Mouse (Mus musculus) lung, postnatal 4 days (tissue): ENCODE measurements at regions not wholly inside any gene's neighbourhood (a gene's known extent, or its start where the extent isn't known, plus 50 kb on each side); places are given as distances from the start of the nearest gene placed in this dataset.

Experiments used
- DNase-seq, 2 experiments: peaks; one replicate each; pipeline ENCODE4 v3.0.0; 2021

DNA sequence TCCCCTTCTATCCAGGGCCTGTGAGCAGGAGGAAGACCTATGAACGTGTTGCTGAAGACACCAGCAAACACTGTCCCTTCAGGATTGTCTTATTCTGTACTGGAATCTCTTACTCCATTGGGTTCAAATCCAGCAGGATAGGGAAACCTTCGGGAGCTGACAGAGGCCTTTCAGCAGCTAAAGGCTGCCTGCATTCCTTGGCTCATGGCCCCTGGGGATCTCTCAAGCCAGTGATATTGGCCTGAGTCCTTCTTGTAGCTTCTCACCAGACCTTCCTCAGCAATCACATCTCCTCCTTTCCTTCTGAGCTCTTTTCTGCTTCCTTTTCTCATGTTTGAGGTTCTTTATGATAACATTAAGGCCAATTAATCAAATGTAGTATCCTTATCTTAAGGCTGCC lies 103.8 kb upstream of the Sh3bp4 start:
- no peak for DNase-seq

DNA sequence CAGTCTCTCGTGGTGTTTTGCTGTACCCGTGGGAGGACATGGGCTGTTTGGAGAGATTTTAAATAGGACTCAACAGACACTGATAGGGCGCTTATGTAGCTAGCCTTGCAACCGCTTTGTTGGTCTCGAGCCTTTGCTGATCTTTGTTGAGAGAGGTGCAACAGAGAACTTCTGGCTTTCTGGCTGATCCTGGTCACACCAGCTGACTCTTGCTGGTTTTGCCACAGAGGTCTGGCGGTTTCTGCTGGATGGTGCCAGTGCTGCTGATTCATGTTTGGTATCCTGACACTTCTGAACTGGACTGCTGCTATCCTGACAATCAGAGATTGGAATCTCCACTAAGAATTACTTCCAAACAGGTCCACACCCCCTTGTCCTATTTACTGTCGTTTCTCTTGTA lies 102.1 kb upstream of the Sh3bp4 start:
- no peak for DNase-seq

- no peak for DNase-seq
These were observed 101.2 kb upstream of the Sh3bp4 start for GRCm38 (mm10) chr1:88969016-88969415.

DNA sequence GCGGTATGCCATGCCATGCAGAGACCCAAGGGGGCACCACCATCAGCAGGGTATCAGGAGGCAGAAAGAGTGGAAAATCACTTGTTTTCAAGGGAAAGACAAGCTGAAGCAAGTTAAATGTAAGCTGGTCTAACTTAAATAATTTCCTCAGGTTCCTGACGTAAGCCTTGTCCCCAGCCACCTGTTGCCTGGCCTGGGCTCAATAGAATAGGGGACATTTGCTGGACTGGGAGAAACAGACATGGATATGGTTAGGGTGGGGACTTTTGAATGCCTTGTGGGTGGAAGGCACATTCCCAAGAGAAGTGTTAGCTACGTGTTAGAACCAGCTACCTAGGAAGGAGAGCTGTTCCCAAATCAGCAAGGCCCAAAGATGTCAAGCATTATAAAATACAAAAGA lies 100.6 kb upstream of the Sh3bp4 start:
- no peak for DNase-seq

GRCm38 (mm10) chr1:88976101-88976500 lies 94.1 kb upstream of the Sh3bp4 start:
- no peak for DNase-seq

- DNase-seq: no peak
These were observed 82.1 kb upstream of the Sh3bp4 start for GRCm38 (mm10) chr1:88988011-88988695.

DNA sequence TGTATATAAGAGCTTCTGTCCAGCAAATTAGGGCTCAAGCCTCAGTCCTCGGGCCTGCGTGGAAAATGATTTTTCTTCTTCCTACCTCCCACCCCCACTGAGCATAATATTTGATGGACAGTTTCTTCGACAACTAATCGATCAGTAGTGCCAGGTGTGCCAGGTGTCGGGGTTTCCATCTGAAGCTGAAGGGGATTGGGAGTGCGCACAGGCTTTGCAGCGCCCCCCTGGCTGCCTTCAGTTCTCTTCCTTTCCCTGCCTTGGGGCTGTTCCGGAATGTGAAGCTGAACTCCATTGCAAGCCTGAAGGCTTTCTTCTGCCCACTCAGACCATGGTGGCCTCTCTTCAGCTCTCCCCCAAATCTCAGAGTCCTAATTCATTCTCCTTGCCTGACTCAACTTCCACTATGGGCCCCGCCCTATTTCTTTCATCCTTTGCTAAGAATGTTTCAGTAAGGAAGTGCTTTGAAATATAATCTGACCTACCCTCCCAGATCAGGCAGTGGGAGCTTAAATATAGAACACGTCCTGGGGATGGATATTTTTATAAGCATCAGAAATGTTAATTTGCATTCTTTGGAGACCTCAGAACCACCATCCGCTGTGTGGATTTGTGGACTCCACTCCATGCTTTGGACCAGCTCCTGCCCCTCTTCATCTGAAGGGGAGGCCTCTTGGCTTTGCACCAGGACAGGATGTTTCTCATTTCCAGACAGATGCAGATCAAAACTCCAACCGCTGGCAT lies 75.5 kb upstream of the Sh3bp4 start:
- DNase-seq: peak; percentile 67

- DNase-seq: no peak
These were observed 74.3 kb upstream of the Sh3bp4 start for GRCm38 (mm10) chr1:88995945-88996344.

DNA sequence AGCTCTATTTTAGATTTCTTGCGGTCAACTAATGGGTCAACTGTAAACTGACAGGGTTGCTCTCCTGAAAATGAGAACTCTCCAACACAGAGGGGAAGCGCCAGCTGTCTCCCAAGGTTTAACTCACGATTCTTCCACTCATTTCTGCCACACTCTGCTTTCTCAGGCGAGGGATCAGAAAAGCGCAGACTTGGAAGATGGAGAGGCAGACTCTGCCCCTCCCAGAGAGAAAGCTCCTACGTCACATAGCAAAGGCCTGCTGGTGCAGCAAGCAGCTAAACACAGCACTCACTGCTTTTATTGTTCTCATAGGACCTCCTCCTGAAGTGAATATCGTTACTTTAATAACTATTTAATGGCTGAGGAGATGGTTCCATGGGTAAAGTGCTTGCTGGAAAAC lies 73.6 kb upstream of the Sh3bp4 start:
- DNase-seq: no peak

DNA sequence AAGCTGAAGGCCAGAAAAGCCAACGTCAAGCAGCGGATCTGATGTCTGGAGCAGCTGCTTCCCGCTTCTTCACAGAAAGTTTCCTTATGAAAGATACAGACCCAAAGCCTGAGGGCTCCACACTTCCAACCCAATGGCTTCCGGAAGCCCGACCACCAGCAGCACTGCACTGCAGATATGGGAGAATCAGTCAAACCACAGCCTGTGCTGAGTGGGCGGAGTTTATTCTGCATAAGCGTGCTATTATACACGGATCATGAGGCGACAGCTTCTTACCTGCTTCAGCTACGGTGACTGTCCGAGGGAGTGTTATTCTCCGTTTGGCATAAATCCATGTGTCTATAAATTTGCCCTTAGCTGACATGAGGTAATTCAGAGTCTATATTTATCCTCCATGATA lies 72.4 kb upstream of the Sh3bp4 start:
- DNase-seq: no peak

GRCm38 (mm10) chr1:89002326-89002725 lies 67.9 kb upstream of the Sh3bp4 start:
- no peak for DNase-seq

- DNase-seq: no peak
These were observed 66.5 kb upstream of the Sh3bp4 start for GRCm38 (mm10) chr1:89003752-89004151.

DNA sequence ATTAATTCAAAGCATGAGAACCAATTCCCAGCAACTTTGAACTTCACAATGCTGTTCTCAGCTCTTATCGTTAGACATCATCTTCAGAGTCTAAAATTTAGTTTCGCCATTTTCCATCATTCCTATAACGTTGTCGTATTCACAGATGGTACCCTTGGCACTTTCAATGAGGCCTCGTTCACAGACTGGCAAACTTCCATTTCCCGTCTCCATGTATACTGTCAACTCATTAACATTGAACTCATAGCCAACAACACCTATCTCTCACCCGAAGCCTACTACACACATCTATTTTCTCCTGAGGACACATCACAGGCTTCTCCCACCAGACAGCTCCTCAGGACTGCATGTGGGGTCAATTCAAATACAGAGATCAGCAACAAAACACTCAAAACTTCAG lies 62.7 kb upstream of the Sh3bp4 start:
- no peak for DNase-seq

DNA sequence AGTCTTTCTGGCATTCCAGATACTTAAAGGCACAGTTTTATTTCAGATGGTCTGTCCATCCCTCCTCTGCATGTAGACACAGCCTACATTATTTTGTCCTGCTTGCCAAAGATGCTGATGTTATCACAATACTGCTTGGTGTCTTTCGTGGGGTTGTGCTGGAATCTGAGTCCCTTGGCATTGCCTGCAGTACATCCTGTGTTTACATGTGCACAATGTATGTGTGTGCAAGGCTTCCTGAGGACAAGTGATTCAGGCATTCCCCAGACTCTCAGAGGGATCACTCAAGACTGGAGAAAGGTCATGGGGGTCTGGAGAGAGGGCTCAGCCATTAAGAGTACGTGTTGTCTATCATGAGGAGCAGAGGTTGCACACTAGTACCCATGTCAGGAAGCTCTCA lies 60.0 kb upstream of the Sh3bp4 start:
- peak; percentile 18 to 50 for DNase-seq

DNA sequence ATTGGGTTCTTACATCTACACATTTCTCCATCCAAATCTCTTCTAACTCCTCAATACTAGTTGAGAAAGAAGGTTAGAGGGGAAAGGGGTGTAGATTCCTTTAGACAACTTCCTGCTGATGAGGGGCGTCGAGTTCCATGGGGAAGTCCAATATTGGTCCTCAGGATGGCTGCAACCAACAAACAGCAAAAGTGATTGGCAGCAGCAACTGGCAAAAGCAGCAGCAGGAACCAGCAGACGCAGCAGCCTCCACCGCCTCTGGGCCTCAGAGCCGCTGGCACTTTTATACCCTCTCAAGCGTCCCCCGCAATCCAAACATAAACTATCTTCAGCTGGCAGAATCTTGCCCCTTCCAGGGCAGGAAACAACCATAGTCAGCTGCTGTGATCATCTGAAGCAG lies 58.8 kb upstream of the Sh3bp4 start:
- peak in 1 of 2 experiments; percentile 44 for DNase-seq

GRCm38 (mm10) chr1:89015385-89015784 lies 54.8 kb upstream of the Sh3bp4 start:
- peak; percentile 54 to 69 for DNase-seq

- no peak for DNase-seq
These were observed 54.4 kb upstream of the Sh3bp4 start for GRCm38 (mm10) chr1:89015845-89016244.

GRCm38 (mm10) chr1:89019778-89020373 lies 50.3 kb upstream of the Sh3bp4 start:
- no peak for DNase-seq
